Mouse (Mus musculus) thymus, postnatal 10 days (tissue): ENCODE measurements at regions not wholly inside any gene's neighbourhood (a gene's known extent, or its start where the extent isn't known, plus 50 kb on each side); places are given as distances from the start of the nearest gene placed in this dataset.
"Not testable (repeated sequence)": the region's sequence is repeated elsewhere in the genome, so short reads cannot be mapped to it uniquely, and the experiment has no call there.

Experiments
- DNase-seq, 2 experiments: peaks; one replicate each; pipeline ENCODE4 v3.0.0; 2021; ENCODE audit warnings: low spot score in 2 of 2

DNA sequence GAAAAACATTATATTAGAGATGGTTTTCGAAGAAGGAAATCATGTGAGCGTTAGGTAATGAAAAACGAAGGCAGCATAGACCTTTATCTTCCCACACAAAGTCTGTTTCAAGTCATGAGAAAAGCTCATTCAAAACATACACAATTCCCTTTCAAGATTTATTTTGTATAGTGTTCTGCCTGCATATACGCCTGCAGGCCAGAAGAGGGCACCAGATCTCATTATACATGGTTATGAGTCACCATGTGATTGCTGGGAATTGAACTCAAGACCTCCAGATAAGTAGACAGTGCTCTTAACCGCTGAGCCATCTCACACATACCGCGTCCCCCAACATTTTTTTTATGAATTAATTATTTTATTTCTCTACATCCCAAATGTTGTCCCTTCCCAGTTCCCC lies 578.3 kb upstream of the Ccdc54 start:
- no peak for DNase-seq

DNA sequence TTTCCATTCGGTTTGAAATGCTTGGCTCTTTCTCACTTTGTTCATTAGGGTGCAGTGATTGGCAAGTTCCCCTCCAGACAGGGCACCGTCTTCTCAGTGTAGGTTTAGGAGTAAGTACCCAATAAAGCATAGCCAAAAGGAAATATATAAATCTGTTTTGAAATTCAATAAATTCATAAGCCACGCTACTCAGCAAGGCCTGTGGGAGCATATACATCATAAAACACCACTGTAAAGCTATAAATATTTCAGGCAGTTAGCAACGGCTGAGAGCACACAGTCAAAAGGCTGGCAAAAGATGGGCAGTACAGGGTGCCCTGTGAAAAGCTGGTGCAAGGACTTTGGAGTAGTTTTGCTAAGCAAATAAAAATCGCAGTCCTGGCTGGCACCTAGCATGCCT lies 569.8 kb upstream of the Ccdc54 start:
- no peak for DNase-seq

DNA sequence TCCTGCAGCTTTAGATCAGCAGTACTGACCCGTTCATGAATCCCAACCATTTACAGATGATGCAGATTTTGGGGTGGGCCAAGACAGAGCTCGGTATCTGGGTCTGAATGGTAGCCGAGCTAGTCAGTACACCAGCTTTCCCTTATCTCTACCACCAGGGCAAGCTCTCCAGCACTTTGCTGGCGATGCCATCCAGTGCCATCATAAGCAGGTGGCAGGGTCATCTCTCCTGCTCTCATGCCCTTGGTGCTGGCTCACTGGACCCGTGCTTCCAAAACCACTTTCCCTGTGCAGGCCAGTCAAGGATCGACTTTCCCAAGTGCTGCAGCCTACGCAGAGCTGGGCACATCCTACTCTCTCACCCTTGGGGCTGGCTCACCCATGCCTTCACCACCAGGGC lies 547.6 kb upstream of the Ccdc54 start:
- no peak for DNase-seq

DNA sequence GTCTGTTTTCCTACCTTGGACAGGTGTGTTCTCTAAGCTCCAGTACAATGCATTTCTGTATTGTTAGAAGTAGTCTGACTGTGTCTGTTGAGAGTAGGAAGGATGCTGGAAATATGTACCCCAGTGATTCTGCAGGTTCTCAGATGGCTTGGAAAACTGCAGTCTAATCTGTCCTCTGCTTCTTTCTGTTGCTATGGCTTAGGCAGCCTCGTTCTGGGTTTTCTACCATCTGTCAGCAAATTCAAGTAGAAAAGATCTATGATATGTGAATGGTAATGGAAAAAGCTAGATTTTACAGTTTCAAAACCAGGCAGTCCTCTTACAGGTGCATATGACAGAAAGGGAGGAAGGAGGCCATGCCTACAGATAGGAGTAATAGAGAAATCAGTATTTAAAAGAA lies 528.9 kb upstream of the Ccdc54 start:
- DNase-seq, result no peak

DNA sequence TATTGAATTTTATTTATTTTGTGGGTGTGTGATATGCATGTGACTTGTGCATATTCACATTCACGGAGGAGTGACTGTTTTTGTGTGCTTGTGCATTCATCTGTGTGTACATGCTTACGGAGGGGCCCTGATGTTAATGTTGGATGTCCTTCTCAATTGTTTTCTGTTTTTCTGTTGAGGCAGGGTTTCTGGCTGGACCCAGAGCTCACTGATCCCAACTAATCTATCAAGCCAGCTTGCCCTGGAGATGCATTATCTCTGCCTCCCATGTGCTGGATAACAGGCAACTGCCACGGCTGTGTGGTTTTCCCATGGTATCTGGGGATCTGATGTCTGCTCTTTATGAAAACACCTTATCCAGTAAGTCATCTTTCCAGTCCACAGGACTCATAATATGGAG lies 527.4 kb upstream of the Ccdc54 start:
- no peak for DNase-seq

DNA sequence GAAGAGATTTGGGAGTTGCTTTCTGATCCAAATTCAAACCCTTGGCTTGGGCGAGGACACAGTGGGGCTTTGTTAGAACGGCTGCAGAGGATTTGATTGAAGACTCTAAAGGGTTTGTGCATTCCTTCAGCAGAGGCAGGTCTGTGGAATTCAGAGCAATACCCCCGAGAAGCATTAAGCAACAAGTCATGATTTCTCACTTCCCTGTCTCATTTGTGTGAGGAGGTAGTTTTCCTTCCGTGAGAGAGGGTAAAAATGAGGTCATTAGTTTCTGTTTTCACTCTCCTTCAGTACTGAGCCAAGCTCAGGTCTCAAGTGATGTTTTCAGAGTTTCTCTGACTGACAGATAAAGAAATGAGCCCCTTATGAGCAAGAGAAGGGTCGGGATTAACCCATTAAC lies 526.9 kb upstream of the Ccdc54 start:
- no peak for DNase-seq

DNA sequence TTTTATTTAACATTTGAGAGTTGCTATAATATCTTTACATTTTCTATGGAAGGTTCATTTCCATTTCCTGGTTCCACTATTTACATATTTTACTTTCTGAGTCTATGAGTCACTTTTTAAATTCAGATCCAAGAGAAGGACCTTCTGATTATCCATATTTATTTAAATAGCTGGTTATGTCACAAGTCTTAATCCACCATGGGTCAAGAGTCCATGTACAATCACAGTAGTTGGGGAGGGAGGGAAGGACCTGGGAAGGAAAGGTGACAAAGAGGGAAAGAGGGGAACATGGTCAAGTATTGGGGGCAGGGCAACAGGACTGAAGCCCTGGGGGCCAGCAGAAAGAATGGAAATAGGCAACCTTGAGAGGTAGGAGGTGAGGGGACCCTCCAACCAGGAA lies 518.9 kb upstream of the Ccdc54 start:
- DNase-seq, result no peak

DNA sequence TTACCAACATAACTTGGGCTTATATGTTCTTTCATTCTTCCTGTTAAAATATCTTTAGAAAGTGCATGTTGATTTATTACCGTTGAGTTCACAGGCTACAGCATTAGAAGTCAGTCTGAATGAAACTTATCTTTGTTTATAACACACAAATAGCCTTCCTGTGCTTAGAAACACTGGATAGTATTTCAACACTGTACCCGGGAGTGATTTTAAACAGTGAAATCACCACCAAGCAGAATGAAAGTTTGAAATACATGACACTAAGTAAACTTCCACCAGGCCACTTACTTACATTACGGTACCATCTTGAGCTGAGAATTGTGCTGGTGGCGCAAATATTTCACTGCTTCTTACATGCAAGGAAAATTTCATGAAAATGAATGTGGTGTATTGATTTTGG lies 516.5 kb upstream of the Ccdc54 start:
- no peak for DNase-seq

DNA sequence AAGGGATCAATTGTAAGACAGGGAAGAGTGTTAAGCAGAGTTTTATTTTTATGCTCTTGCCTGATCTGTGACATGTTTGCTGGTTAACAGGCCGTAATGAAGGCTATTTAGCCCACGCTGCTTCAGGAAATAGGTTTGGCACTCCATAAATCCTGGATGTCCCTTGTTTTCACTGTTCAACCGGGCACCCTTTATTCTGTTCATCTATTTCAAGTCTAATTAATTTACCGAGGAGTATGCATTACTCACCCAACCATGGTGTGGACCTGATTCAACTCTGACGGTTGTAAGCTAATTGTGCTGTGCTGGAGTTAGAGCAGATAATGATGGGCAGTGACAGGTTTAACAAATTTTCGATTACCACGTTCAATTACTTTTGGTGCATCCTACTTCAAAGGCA lies 495.6 kb upstream of the Ccdc54 start:
- DNase-seq, result no peak

DNA sequence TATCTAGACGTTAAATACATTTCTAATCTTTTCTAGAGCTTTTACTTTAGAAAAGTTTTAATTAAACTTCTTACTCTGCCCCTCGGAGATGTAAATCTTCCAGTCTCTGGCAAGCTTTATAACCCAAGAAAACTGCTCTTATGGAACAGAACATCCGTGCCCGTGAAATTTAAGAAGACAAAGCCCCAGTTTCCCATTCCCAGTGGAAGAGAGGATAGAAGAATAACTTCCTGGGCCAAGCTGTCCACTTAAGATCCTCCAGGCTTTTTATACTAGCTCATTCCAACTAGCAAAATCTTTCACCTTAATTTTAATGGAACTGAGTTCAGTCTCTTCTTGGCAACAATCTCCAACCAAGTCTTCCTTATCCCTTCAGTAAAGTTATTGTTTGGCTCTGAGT lies 489.2 kb upstream of the Ccdc54 start:
- no peak for DNase-seq

DNA sequence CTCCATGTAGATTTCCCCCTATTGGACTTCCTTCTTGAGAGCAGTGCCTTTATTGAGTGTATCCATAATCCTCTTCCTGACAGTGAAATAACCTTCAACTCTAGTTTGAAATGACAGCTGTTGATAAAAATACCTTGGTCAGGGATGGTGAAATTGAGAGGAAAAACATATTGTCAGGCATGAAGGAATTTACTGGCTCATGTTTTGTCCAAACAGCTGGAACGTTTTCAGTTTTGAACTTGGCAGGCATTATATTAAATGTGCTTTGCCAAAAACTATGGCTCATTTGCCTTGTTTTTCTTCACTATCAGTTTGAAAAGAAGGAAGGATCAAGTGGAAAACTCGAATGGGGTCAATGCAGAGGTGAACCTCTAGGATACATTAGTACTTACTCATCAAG lies 457.7 kb upstream of the Ccdc54 start:
- DNase-seq, result no peak

DNA sequence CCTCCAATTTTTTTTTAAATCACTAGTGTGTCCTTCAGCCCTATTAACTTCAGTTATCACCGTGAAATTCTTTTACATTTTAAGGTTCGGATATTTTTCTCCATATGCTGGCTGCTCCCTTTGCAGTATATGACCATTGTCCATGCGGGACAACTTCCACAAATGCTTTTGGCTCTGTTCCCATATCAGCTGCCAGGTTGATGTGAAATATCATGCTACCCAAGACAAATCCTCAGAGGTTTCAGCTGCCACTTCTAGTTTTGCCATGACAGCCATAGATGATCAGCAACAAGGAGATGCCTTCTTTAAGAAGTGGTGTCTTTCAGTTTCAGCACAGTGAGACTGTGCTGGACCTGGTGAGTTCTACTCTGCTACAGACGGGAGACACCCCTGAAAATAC lies 457.2 kb upstream of the Ccdc54 start:
- DNase-seq, result no peak

DNA sequence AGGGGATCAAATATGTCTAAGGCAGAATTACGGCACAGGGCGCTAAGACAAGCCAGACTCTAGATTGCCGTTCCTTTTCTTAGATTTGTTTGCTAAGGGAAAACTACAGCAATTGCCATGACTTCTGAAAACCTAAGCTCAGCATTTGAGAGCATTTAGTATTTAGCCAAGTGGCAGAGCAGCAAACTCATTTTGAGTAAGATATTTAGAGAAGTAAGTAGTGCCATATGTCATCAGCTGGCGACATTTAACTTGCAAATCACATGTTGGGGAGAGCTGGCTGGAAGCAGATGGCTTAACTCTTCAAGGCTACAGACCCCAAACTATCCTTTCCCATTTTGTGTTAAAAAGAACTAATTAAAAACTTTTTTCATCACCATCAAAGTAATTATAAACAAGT lies 450.4 kb upstream of the Ccdc54 start:
- no peak for DNase-seq

DNA sequence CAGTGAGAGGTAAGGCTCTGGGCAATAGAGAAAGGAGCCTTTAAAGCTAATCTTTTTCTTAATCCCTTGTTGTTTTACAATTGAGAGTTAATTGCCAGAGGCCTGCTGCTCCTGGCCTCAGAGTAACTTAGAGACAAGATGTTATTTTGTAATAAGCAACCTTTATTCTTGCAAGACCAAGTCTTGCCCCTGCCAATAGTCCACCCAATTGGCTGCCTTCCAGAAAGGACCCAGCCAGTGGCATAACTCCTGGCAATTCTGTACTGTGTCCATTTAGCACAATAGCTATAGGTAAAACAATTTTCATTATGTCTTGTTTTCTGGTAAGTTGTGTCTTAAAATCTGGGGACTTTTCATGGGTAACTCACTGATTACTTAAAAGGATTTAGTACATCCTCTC lies 411.9 kb upstream of the Ccdc54 start:
- DNase-seq, result no peak

DNA sequence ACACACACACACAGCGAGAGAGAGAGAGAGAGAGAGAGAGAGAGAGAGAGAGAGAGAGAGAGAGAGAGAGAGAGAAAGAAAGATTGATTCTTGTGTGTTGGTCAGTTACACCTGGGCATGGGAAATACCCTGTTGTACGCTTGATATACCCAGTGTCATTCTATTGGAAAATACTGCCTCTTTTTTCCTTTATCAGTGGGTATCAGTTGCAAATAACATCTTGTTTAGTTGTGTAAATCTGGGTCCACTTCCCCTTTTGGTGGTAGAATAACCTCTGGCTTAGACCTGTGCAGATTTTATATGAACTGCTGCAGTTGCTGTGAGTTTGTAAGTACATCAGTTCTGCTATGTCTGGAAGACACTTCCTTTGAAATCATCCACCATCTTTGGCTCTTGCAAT lies 373.4 kb upstream of the Ccdc54 start:
- DNase-seq, result no peak

DNA sequence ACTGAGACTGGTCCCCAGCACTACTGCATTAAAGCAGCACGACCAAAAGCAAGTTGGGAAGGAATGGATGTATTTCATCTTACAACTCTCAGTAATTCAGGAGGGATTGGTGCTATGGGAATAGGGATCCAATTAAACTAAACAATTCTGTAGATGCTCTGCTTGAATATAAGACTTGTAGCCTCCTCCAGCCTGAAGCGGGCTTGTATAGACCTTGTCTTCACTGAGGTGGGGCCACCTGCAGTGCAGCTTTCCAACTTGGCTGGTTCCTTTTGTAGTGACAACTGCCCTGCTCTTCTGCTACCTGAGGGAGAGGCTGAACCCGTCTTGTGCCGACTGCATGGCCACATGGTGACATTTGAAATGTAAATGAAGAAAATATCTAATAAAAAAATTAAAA lies 353.1 kb upstream of the Ccdc54 start:
- no peak for DNase-seq

DNA sequence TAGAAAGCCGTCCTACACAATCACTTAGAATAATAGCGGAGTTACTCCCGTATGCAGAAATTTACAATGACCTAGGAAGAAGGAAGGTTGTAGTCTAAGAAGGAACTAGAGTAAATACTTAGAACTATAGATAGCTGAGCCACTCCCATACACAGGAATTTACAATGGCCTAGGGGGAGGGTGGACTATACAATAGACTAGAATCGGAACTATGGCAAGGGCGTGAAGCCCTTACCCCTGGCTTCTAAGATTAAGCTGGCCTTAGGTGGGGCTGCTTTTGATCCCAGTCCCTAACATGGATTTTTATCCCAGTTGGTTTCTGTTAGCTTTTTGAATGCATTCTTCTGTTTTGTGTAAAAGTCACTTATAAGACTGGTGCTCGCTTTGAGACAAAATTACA lies 352.6 kb upstream of the Ccdc54 start:
- not testable (repeated sequence) for DNase-seq

DNA sequence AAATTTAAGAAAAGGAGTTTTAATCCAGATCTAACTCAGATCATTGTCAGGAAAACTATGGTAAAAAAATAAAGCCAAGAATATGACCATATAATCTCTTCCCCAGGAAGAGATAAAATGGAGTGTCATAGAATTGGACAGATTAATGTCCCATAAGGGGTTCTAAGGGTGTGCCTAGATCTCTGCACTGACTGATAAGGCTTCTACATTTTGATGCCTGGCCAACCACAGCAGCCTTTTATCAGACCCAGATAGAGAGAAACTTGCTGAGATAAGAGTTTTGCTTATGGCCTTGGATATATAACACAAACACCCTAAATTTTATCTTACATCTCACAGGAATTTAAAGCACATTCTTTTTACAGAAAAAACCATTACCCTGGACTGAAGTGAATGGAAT lies 351.3 kb upstream of the Ccdc54 start:
- no peak for DNase-seq

DNA sequence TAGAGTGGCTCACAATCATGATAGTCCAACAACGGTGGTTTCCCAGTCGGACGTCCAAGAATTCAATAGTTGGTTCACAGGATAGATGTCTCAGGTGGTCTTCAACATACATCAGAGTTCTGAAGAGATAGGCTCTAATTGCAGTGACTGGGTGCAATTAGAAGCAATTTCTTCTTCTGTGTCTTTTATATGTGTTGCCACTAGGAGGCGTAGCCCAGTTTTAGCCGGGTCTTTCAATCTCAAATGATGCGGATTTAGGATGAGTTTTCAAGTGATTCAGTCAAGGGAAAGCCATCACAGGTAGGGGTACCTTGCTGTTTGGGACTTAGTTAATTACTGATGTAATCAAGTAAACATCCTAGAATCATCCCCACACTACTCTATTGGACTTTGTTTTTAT lies 348.4 kb upstream of the Ccdc54 start:
- DNase-seq, result no peak

DNA sequence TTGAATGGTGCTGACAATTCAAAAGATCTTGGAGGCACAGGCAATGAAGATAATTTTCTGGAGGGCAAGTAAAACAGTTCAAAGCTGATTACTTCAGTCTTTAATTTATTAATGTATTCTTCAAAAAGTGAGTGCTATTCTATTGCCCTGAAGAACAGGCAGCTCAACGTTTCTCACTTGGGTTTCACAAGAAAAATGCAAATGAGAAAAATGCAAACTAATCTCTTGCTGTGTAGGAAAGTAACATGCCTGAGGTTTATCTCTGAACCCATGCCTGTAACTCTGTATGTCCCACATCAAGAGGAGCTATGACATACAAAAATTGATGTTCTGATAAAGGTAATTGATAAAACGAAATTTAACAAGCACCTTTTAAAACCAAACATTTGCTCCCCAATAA lies 316.8 kb upstream of the Ccdc54 start:
- DNase-seq, result no peak

DNA sequence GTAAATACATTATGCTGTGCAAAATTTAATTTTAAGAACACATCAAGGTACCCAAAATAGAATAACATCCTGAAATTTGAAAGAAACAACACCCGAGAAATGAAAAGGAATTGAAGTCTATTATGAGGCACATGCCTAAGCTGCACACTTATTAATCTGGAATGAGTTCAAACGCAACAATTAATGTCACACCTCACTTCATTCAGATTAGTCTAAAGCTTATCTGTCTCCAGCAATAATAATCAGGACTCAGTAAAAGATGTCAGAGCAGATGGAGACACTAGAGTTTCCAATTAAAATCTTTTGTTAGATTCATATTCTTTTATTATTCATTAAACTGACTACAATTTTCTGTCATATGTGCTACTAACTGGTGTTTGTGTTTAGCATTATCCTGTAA lies 308.2 kb upstream of the Ccdc54 start:
- DNase-seq, result no peak

DNA sequence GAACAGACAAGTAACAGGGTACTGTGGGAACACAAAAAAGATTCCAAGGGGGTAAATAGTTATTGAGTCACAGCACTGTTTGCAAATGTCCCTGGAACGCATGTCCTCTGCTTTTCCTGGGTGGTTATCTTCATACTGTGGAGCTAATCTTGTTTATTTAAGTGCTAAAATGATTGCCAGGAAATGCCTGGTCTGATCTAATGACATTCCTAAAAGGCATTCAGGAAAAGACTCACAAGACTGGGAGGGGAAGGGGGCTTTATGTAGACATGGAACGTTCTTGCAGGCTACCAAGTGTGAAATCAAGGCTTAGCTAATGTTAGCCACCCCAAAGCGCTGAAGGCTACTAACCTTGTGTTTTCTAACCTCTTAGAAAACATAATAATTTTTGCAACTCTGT lies 287.0 kb upstream of the Ccdc54 start:
- no peak for DNase-seq

DNA sequence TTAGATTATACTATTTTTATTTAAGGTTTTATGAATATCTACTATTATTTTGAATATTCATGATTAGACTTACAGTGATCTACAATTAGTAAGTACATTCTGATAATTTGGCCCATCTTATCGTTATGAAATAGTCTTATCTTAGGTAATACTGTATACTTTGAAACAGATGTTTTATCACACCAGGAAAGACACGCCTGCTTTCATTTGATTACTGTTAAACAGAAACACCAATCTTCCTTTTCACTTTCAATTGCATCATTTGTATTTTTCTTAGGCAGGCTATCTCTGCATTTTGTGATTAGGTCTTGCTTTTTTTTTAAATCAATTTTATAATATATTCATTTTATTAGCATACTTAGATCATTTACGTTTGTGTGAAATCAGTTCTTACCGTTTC lies 280.4 kb upstream of the Ccdc54 start:
- no peak for DNase-seq

DNA sequence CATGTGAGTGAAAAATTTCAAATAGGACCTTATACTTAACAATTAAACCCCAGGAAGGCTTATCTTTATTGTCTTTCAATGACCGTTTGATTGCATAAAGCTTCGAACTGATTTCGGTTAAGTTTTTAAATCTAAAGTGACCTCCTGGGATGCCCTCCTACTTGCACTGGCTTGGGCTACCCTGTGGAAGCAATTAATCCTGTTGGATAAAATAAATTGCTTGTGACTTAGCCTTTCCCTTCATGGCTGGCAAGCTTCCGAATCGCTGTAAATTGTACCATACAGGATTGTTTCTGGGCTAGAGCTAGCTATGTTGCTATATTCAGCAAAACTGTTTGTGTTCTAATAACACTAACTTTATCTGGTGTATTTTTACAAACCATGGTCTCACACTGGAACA lies 272.6 kb upstream of the Ccdc54 start:
- no peak for DNase-seq

DNA sequence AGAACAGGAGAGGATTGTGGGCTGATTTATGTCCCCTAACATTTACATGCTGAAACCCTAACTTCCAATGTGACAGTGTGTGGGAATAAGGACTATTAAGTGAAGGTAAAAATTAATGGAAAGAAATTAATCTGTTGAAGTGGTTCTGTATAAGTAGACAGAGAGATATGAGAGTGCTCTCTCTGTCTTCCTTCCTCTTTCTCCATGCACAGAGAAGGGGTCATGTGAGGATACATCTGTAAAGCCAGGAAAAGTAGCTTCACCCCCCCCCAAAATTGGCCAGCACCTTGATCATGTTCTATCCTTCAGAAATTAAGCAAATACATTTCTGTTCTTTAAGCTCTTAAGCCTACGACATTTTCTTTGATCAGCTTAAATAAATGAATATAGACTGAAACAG lies 268.6 kb upstream of the Ccdc54 start:
- DNase-seq, result no peak
